Mouse (Mus musculus) heart, adult 2 months (tissue): ENCODE results near the gene Olfr1351. TPM values are rescaled to one million over a fixed set of nuclear protein-coding genes. Genes with fewer than 3 reads are reported as not detected.
"Not testable (repeated sequence)": the region's sequence is repeated elsewhere in the genome, so short reads cannot be mapped to it uniquely, and the experiment has no call there.

Experiments used
- DNase-seq, 2 experiments: peaks; one replicate each; pipeline ENCODE4 v3.0.0; 2021
- H3K27ac ChIP-seq: fragments of 200-600 bp; 2 replicates; pipeline ENCODE4 v1.8.1; 2022
- H3K27me3 ChIP-seq: fragments of 200-500 bp; 2 replicates; pipeline ENCODE4 v1.6.1; 2012; ENCODE audit warnings: mild to moderate bottlenecking, low read length, inconsistent platforms, mixed read lengths; ENCODE audit not compliant: control insufficient read depth, insufficient read depth
- H3K36me3 ChIP-seq: fragments of 200-500 bp; 2 replicates; pipeline ENCODE4 v1.6.1; 2012; ENCODE audit warnings: low read length, inconsistent platforms; ENCODE audit not compliant: control insufficient read depth, insufficient read depth
- H3K4me1 ChIP-seq: fragments of 200-500 bp; 2 replicates; pipeline ENCODE4 v1.6.1; 2011; ENCODE audit warnings: low read length; ENCODE audit not compliant: control insufficient read depth, insufficient read depth
- H3K4me3 ChIP-seq: fragments of 200-600 bp; 2 replicates; pipeline ENCODE4 v1.8.1; 2022
- H3K79me2 ChIP-seq: fragments of 200-500 bp; replicated peaks from 2 replicates; pipeline ENCODE4 v1.6.1; 2012; ENCODE audit warnings: mild to moderate bottlenecking, inconsistent platforms, low read length, moderate library complexity, mixed read lengths; ENCODE audit not compliant: control insufficient read depth, insufficient read depth
- H3K9ac ChIP-seq: fragments of 200-500 bp; 2 replicates; pipeline ENCODE4 v1.6.1; 2012; ENCODE audit warnings: low read depth, mild to moderate bottlenecking, control low read depth, inconsistent platforms, low read length, mixed read lengths
- CTCF ChIP-seq: fragments of 200-600 bp; IDR thresholded peaks from 2 replicates; pipeline ENCODE4 v1.8.1; 2022; ENCODE audit warnings: antibody characterized with exemption, mild to moderate bottlenecking, moderate library complexity
- EP300 ChIP-seq: fragments of 200-500 bp; IDR thresholded peaks from 2 replicates; pipeline ENCODE4 v1.6.1; 2011; ENCODE audit warnings: low read depth, low read length, control low read depth; ENCODE audit not compliant: insufficient read depth
- POLR2A ChIP-seq: fragments of 200-500 bp; IDR thresholded peaks from 2 replicates; pipeline ENCODE4 v1.6.1; 2011; ENCODE audit warnings: mild to moderate bottlenecking, low read depth, low read length, control low read depth; ENCODE audit not compliant: insufficient read depth
- WGBS: fragments of 180-500 bp; shearing (Covaris S2); methylation state at CpG from one replicate; pipeline ENCODE4 v1.1.7; 2018; 5-methylcytosine and 5-hydroxymethylcytosine counted together
- intact Hi-C: fragments of 180-260 bp; cut with DNase I; formaldehyde crosslinking; loops from one replicate; pipeline ENCODE4 v1.15.1; 2025
- long read RNA-seq: library from polyadenylated mRNA; stranded (forward); transcript quantifications from one replicate; pipeline ENCODE4 v2.0.0, GENCODE M21; 2021
- polyA plus RNA-seq: library from polyadenylated mRNA; depleted of rRNA; stranded (reverse); fragments of >200 nt; gene quantifications from 2 replicates; pipeline ENCODE4 v1.2.3, GENCODE M21; 2012; rRNA removed
- total RNA-seq, 2 experiments: library from RNA; stranded (reverse); gene quantifications; 2 replicates each; pipeline ENCODE4 v1.2.3; 2021

The Olfr1351 gene
- not detected for total RNA-seq
- not detected in 2 replicates for polyA plus RNA-seq
- long read RNA-seq: 0 reads

- intact Hi-C loops: no loop called here
- Histone ChIP-seq H3K4me3 (no peak within 1 kb of the TSS), H3K36me3 (no peaks in the 10 kb centered on the region), H3K9ac (no peak within 1 kb of the TSS), H3K79me2 (no peaks in the 10 kb centered on the region), H3K4me1 (no peaks in the 10 kb centered on the region), H3K27me3 (no peaks in the 10 kb centered on the region), H3K27ac (no peak within 1 kb of the TSS)
- WGBS: 64% methylated on average over 1 of the region's 1 CpGs
- no peak for DNase-seq
- TF ChIP-seq CTCF: no peak
- no peak for TF ChIP-seq EP300
- no peak for TF ChIP-seq POLR2A
These were observed at the start of gene Olfr1351 for GRCm38 (mm10) chr10:79012172-79012571. Gene Olfr1351, plus strand, starts transcription at chr10:79012472.

GRCm38 (mm10) chr10:78963009-78963408 lies 49.3 kb upstream of the Olfr1351 start, which contains the start of gene Olfr1353:
Gene Olfr1353, plus strand, starts transcription at chr10:78963309.
- H3K27ac ChIP-seq, H3K4me3 ChIP-seq, H3K79me2 ChIP-seq, H3K36me3 ChIP-seq, intact Hi-C loops, DNase-seq, H3K4me1 ChIP-seq, H3K9ac ChIP-seq, H3K27me3 ChIP-seq: not testable (repeated sequence)

- H3K36me3 ChIP-seq: no peaks in the 10 kb centered on the region
- no peaks in the 10 kb centered on the region for H3K79me2 ChIP-seq
- no peak within 1 kb of the TSS for H3K27ac ChIP-seq
- H3K4me3 ChIP-seq: no peak within 1 kb of the TSS
- H3K9ac ChIP-seq: no peak within 1 kb of the TSS
- DNase-seq: no peak
- no peak for TF ChIP-seq EP300
- no peak for TF ChIP-seq POLR2A
- intact Hi-C loops: no loop called here
- H3K4me1 ChIP-seq: no peaks in the 10 kb centered on the region
- no peaks in the 10 kb centered on the region for H3K27me3 ChIP-seq
These were observed 31.5 kb upstream of the Olfr1351 start, which contains the start of gene Olfr1352 for GRCm38 (mm10) chr10:78980750-78981149. Gene Olfr1352, plus strand, starts transcription at chr10:78981050.

- intact Hi-C loops: no loop called here
- Histone ChIP-seq H3K79me2 (no peaks in the 10 kb centered on the region), H3K9ac (no peak within 1 kb of the TSS), H3K4me3 (no peak within 1 kb of the TSS), H3K4me1 (no peaks in the 10 kb centered on the region), H3K27me3 (no peaks in the 10 kb centered on the region), H3K36me3 (no peaks in the 10 kb centered on the region), H3K27ac (no peak within 1 kb of the TSS)
- no peak for DNase-seq
- TF ChIP-seq POLR2A (no peak), EP300 (no peak), CTCF (no peak)
These were observed 16.2 kb downstream of the Olfr1351 start, which contains the start of gene Olfr57 for GRCm38 (mm10) chr10:79028441-79028840. Gene Olfr57, plus strand, starts transcription at chr10:79028741.

GRCm38 (mm10) chr10:79042457-79042856 lies 30.2 kb downstream of the Olfr1351 start:
- H3K79me2 ChIP-seq, H3K27ac ChIP-seq, intact Hi-C loops, H3K9ac ChIP-seq, H3K4me1 ChIP-seq, H3K36me3 ChIP-seq, H3K27me3 ChIP-seq, DNase-seq, H3K4me3 ChIP-seq: not testable (repeated sequence)
- 78% methylated on average over 2 of the region's 2 CpGs for WGBS

- H3K27me3 ChIP-seq, H3K79me2 ChIP-seq, H3K4me3 ChIP-seq, intact Hi-C loops, H3K27ac ChIP-seq, DNase-seq, H3K4me1 ChIP-seq, H3K36me3 ChIP-seq, H3K9ac ChIP-seq: not testable (repeated sequence)
- 37% methylated on average over 3 of the region's 3 CpGs for WGBS
These were observed 45.1 kb downstream of the Olfr1351 start for GRCm38 (mm10) chr10:79057370-79057769.

Other genes with a start within 250 kb of the Olfr1351 start
- not detected for gene Slc1a6, start 232.0 kb upstream of the Olfr1351 start, total RNA-seq
- 0.04 and 0.15 TPM in 2 replicates for gene Slc1a6, start 232.0 kb upstream of the Olfr1351 start, polyA plus RNA-seq
- not detected for gene Olfr1356, start 160.3 kb upstream of the Olfr1351 start, total RNA-seq
- gene Olfr1356, start 160.3 kb upstream of the Olfr1351 start, polyA plus RNA-seq: not detected in 2 replicates
- gene Olfr1355, start 136.9 kb upstream of the Olfr1351 start, total RNA-seq: not detected
- not detected in 2 replicates for gene Olfr1355, start 136.9 kb upstream of the Olfr1351 start, polyA plus RNA-seq
- gene Olfr1354, start 99.3 kb upstream of the Olfr1351 start, total RNA-seq: not detected
- not detected in 2 replicates for gene Olfr1354, start 99.3 kb upstream of the Olfr1351 start, polyA plus RNA-seq
- gene Olfr8, start 61.8 kb upstream of the Olfr1351 start, total RNA-seq: not detected
- not detected in 2 replicates for gene Olfr8, start 61.8 kb upstream of the Olfr1351 start, polyA plus RNA-seq
- not detected for gene Olfr1353, start 49.2 kb upstream of the Olfr1351 start, total RNA-seq
- gene Olfr1353, start 49.2 kb upstream of the Olfr1351 start, polyA plus RNA-seq: not detected in 2 replicates
- gene Olfr1352, start 31.4 kb upstream of the Olfr1351 start, total RNA-seq: not detected
- gene Olfr1352, start 31.4 kb upstream of the Olfr1351 start, polyA plus RNA-seq: not detected in 2 replicates
- gene Olfr57, start 16.3 kb downstream of the Olfr1351 start, total RNA-seq: not detected
- gene Olfr57, start 16.3 kb downstream of the Olfr1351 start, polyA plus RNA-seq: not detected in 2 replicates
- 10 to 100 TPM; 10.2 to 12.6 TPM for gene 2610008E11Rik, start 85.1 kb downstream of the Olfr1351 start, total RNA-seq
- gene 2610008E11Rik, start 85.1 kb downstream of the Olfr1351 start, polyA plus RNA-seq: 2.5 and 4.8 TPM in 2 replicates
- not detected for gene Vmn2r80, start 136.3 kb downstream of the Olfr1351 start, total RNA-seq
- gene Vmn2r80, start 136.3 kb downstream of the Olfr1351 start, polyA plus RNA-seq: not detected in 2 replicates
- not detected for gene Vmn2r81, start 235.2 kb downstream of the Olfr1351 start, total RNA-seq
- not detected in 2 replicates for gene Vmn2r81, start 235.2 kb downstream of the Olfr1351 start, polyA plus RNA-seq